7 mouse cellular contexts compared by ENCODE assay signal in the genomic region with DNA sequence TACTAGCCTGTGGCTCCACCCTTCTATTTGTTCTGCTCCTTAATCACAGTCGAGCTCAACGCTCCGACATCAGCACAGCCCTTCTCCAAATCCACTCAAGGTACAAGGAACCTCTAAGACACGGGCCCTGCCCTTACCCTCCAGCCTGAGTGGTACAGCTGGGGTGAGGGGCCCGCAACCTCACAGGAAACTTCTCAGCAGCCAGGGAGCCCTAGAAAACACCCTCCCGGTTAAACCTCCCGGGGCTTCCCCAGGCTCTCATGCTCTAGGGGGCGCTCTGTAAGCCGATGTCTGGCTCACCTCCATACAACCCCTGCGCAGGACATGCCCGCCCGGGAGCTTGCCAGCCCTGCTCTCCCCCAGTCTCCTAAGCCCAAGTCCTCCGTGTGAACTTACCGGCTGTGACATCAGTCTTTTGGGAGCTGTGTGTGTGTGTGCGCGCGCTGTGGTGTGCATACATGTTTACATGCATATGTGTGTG. TPM values are rescaled to one million over a fixed set of nuclear protein-coding genes. Genes with fewer than 3 reads are reported as not detected.
A peak's percentile ranks its signal among the peaks of the same experiment; 100 is the strongest.
DNase-seq lines count a peak whose midpoint lies in the region; ATAC-seq and TF ChIP-seq lines count a peak whose summit lies in the region.

No protein-coding gene starts in this region.

- peak; percentile 28; the same call in 1 of the 2 replicates for TF ChIP-seq CTCF in liver, embryonic 14.5 days (IDR thresholded peaks at IDR 0.05; ENCODE audit: low read depth)
- peak; percentile 38 for TF ChIP-seq CTCF in hindbrain, postnatal 0 days (IDR thresholded peaks at IDR 0.05; ENCODE audit: low read depth)

- H3K27ac ChIP-seq in liver, embryonic 14.5 days = no peak overlapping the region
- H3K27ac ChIP-seq in liver, embryonic 12.5 days = no peak overlapping the region
- no peak overlapping the region for H3K27ac ChIP-seq in hindbrain, postnatal 0 days

- no peaks in the 10 kb centered on the region for H3K36me3 ChIP-seq in liver, embryonic 14.5 days (replicated peaks; ENCODE audit: control insufficient read depth, insufficient read depth, low read depth)
- no peaks in the 10 kb centered on the region for H3K36me3 ChIP-seq in liver, embryonic 12.5 days
- peaks cover 11% of the 10 kb centered on the region; the same call in 1 of the 2 replicates for H3K36me3 ChIP-seq in hindbrain, postnatal 0 days (ENCODE audit: insufficient read depth, low read length)

- H3K4me3 ChIP-seq in liver, embryonic 14.5 days (ENCODE audit: insufficient read depth in 1 of 2, low read depth in 2 of 2, low read length in 2 of 2) = no peak overlapping the region
- no peak overlapping the region for H3K4me3 ChIP-seq in liver, embryonic 12.5 days
- no peak overlapping the region for H3K4me3 ChIP-seq in hindbrain, postnatal 0 days (ENCODE audit: low read length)

- no peaks in the 10 kb centered on the region for H3K4me1 ChIP-seq in liver, embryonic 14.5 days (replicated peaks; ENCODE audit: control insufficient read depth in 2 of 2, insufficient read depth in 2 of 2, low read length in 1 of 2)
- no peaks in the 10 kb centered on the region for H3K4me1 ChIP-seq in liver, embryonic 12.5 days
- no peaks in the 10 kb centered on the region for H3K4me1 ChIP-seq in hindbrain, postnatal 0 days (ENCODE audit: insufficient read depth, low read length)

- peaks cover 8% of the 10 kb centered on the region for H3K27me3 ChIP-seq in liver, embryonic 14.5 days (ENCODE audit: control insufficient read depth, insufficient read depth, low read length)
- peaks cover 58% of the 10 kb centered on the region for H3K27me3 ChIP-seq in liver, embryonic 12.5 days (replicated peaks)
- no peaks in the 10 kb centered on the region for H3K27me3 ChIP-seq in hindbrain, postnatal 0 days (ENCODE audit: insufficient read depth, low read length)

- no peak for TF ChIP-seq EP300 in liver, embryonic 14.5 days (IDR thresholded peaks at IDR 0.05; ENCODE audit: low read depth)

- 20% methylated on average over 17 of the region's 17 CpGs for WGBS in liver, embryonic 14.5 days (ENCODE audit: insufficient replicate concordance)
- 24% methylated on average over 17 of the region's 17 CpGs for WGBS in liver, embryonic 12.5 days (ENCODE audit: insufficient replicate concordance)
- 15% methylated on average over 17 of the region's 17 CpGs for WGBS in hindbrain, postnatal 0 days

- no peak overlapping the region for H3K9ac ChIP-seq in liver, embryonic 14.5 days (replicated peaks)
- no peak overlapping the region for H3K9ac ChIP-seq in liver, embryonic 12.5 days
- H3K9ac ChIP-seq in hindbrain, postnatal 0 days (replicated peaks; ENCODE audit: low read length) = no peak overlapping the region

- no peak overlapping the region for H3K4me2 ChIP-seq in liver, embryonic 14.5 days (ENCODE audit: low read depth)
- no peak overlapping the region for H3K4me2 ChIP-seq in liver, embryonic 12.5 days
- H3K4me2 ChIP-seq in hindbrain, postnatal 0 days (ENCODE audit: low read depth, low read length) = peak overlapping the region; percentile 7; the same call in 1 of the 2 replicates

- no peaks in the 10 kb centered on the region for H3K9me3 ChIP-seq in liver, embryonic 14.5 days (ENCODE audit: control insufficient read depth, low read length)
- H3K9me3 ChIP-seq in liver, embryonic 12.5 days (replicated peaks) = no peaks in the 10 kb centered on the region
- H3K9me3 ChIP-seq in hindbrain, postnatal 0 days (ENCODE audit: low read length) = no peaks in the 10 kb centered on the region

- DNase-seq in liver, embryonic 14.5 days (ENCODE audit: low read depth in 3 of 3, low spot score in 3 of 3) = no peak
- peak; percentile 68 for DNase-seq in embryo, embryonic 11 days
- peak; percentile 55 for DNase-seq in hindbrain, postnatal 0 days (ENCODE audit: low spot score)
- DNase-seq in retina, embryonic 14.5 days (ENCODE audit: low spot score) = peak; percentile 51
- no peak for DNase-seq in urinary bladder, postnatal 10 days (ENCODE audit: low spot score)
- no peak for DNase-seq in frontal cortex, adult 2 months (ENCODE audit: extremely low spot score in 1 of 2, low spot score in 1 of 2)

- no peak for ATAC-seq in liver, embryonic 14.5 days (ENCODE audit: insufficient read depth)
- no peak for ATAC-seq in liver, embryonic 12.5 days
- ATAC-seq in hindbrain, postnatal 0 days = no peak

RNA-seq across cellular contexts. Expression of gene Efcab6, which starts 9.6 kb away (rescaled TPM):
- not detected in 2 replicates for polyA plus RNA-seq in liver, embryonic 14.5 days (2012; rRNA removed)
- polyA plus RNA-seq in liver, embryonic 14.5 days (2014; fragmentation: Nextera tagmentation; extraction: Ambion mirVana) = not detected in 2 replicates
- polyA plus RNA-seq in liver, embryonic 12.5 days (2016; fragmentation: Nextera tagmentation; extraction: Ambion mirVana) = not detected in 2 replicates
- 0.52 and 6.8 TPM in 2 replicates for total RNA-seq in hindbrain, postnatal 0 days (2014; rRNA removed)
- polyA plus RNA-seq in hindbrain, postnatal 0 days (2015; fragmentation: Nextera tagmentation; extraction: Ambion mirVana) = 0.42 and 1.6 TPM in 2 replicates
- 7.6 and 9.6 TPM in 2 replicates for polyA plus RNA-seq in frontal cortex, adult 2 months (2012; rRNA removed)

RNA-seq across cellular contexts. Expression of gene Sult4a1, which starts 30.8 kb away (rescaled TPM):
- polyA plus RNA-seq in liver, embryonic 14.5 days (2012; rRNA removed) = 0.06 and 0.16 TPM in 2 replicates
- not detected in 2 replicates for polyA plus RNA-seq in liver, embryonic 14.5 days (2014; fragmentation: Nextera tagmentation; extraction: Ambion mirVana)
- 0.14 and 0.18 TPM in 2 replicates for polyA plus RNA-seq in liver, embryonic 12.5 days (2016; fragmentation: Nextera tagmentation; extraction: Ambion mirVana)
- 248 and 251 TPM in 2 replicates for total RNA-seq in hindbrain, postnatal 0 days (2014; rRNA removed)
- polyA plus RNA-seq in hindbrain, postnatal 0 days (2015; fragmentation: Nextera tagmentation; extraction: Ambion mirVana) = 155 TPM in 2 replicates
- polyA plus RNA-seq in frontal cortex, adult 2 months (2012; rRNA removed) = 326 and 363 TPM in 2 replicates

RNA-seq across cellular contexts. Expression of gene Pnpla5, which starts 48.2 kb away (rescaled TPM):
- 0.02 TPM in 2 replicates for polyA plus RNA-seq in liver, embryonic 14.5 days (2012; rRNA removed)
- polyA plus RNA-seq in liver, embryonic 14.5 days (2014; fragmentation: Nextera tagmentation; extraction: Ambion mirVana) = not detected in 2 replicates
- polyA plus RNA-seq in liver, embryonic 12.5 days (2016; fragmentation: Nextera tagmentation; extraction: Ambion mirVana) = 0.07 TPM in 1 of 2 replicates, not detected in the other
- not detected in 2 replicates for total RNA-seq in hindbrain, postnatal 0 days (2014; rRNA removed)
- not detected in 2 replicates for polyA plus RNA-seq in hindbrain, postnatal 0 days (2015; fragmentation: Nextera tagmentation; extraction: Ambion mirVana)
- polyA plus RNA-seq in frontal cortex, adult 2 months (2012; rRNA removed) = 0.04 TPM in 1 of 2 replicates, not detected in the other

Comparison
In these comparisons a context has a peak if more than half of its experiments do, and no peak if none do; other contexts are left out.
1. DNase-seq: peak in embryo, embryonic 11 days (single experiment), hindbrain, postnatal 0 days (single experiment) and retina, embryonic 14.5 days (single experiment); none in liver, embryonic 14.5 days (0 of 3), urinary bladder, postnatal 10 days (single experiment) and frontal cortex, adult 2 months (0 of 2).
2. RNA of gene Sult4a1, which starts 30.8 kb away (polyA plus RNA-seq): 326 to 363 TPM in frontal cortex, adult 2 months and 155 TPM in hindbrain, postnatal 0 days; 0.14 to 0.18 TPM in liver, embryonic 12.5 days and 0.06 to 0.16 TPM in liver, embryonic 14.5 days; every median in the first group is over 100 times any median in the second.